Mouse (Mus musculus) 416B (cell line): ENCODE measurements around the gene Tmem115.

Experiments
- DNase-seq: peaks from one replicate; pipeline ENCODE4 v3.0.0; 2011; ENCODE audit warnings: low read depth

The Tmem115 gene

GRCm38 (mm10) chr9:107521711-107522399, 11.9 kb upstream of the Tmem115 start:
- no peak for DNase-seq

DNA sequence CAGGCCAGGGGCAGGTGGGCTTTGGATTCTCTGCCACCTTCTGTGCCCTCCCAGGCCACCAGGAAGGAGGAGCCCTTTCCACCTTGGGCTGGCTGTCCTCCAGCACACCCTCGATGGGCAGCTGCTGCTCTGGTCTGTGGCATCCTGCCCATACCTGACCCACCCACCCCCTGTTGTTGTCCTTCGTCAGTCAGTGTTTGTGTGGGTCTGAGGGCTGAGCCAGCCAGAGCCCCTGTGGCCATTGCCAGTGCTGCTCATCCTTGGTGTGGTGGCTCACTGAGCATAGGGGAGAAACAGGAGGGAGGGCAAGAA, 11.4 kb upstream of the Tmem115 start:
- no peak for DNase-seq

- no peak for DNase-seq
Observed at GRCm38 (mm10) chr9:107526198-107527026, 7.3 kb upstream of the Tmem115 start.

DNA sequence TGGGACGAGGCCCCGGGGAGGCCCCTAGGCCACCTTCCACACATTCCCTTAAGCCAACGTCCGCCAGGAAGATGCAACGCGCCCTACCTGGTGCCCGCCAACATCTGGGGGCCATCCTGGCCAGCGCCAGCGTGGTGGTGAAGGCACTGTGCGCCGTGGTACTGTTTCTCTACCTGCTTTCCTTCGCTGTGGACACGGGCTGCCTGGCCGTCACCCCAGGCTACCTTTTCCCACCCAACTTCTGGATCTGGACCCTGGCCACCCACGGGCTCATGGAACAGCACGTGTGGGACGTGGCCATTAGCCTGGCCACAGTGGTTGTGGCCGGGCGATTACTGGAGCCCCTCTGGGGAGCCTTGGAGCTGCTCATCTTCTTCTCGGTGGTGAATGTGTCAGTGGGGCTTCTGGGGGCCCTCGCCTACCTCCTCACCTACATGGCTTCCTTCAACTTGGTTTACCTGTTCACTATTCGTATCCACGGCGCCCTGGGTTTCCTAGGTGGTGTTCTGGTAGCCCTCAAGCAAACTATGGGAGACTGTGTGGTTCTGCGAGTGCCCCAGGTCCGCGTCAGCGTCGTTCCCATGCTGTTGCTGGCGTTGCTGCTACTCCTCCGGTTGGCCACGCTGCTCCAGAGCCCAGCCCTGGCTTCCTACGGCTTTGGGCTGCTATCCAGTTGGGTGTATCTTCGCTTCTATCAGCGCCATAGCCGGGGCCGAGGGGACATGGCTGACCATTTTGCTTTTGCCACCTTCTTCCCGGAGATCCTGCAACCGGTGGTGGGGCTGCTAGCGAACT, 860 bp downstream of the Tmem115 start:
- DNase-seq = peak; percentile 40

GRCm38 (mm10) chr9:107538231-107538630, 4.5 kb downstream of the Tmem115 start:
- no peak for DNase-seq

- DNase-seq = no peak
Observed at GRCm38 (mm10) chr9:107538711-107539110, 5.0 kb downstream of the Tmem115 start.

- DNase-seq = no peak
Observed at GRCm38 (mm10) chr9:107539940-107540339, 6.2 kb downstream of the Tmem115 start.

DNA sequence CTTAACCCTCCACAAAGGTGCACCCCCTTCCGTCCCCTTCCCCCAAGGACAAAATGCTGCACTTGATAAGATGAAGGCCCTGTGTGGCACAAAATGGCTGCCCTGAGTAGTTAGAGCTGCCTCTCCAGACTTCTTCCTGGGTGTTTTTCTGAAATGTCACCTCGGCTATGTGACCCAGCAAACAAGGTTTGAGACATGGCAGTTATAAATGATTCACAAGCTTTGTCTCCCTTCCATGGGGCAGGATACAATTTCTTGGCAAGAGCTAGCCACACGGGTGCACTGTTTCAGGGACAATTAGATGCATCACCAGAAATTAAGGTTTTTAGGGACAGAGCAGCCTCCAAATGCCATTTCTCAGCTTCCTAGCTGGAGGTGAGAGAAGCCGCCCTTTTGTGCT, 6.7 kb downstream of the Tmem115 start:
- no peak for DNase-seq

GRCm38 (mm10) chr9:107541005-107541404, 7.3 kb downstream of the Tmem115 start:
- DNase-seq = no peak

DNA sequence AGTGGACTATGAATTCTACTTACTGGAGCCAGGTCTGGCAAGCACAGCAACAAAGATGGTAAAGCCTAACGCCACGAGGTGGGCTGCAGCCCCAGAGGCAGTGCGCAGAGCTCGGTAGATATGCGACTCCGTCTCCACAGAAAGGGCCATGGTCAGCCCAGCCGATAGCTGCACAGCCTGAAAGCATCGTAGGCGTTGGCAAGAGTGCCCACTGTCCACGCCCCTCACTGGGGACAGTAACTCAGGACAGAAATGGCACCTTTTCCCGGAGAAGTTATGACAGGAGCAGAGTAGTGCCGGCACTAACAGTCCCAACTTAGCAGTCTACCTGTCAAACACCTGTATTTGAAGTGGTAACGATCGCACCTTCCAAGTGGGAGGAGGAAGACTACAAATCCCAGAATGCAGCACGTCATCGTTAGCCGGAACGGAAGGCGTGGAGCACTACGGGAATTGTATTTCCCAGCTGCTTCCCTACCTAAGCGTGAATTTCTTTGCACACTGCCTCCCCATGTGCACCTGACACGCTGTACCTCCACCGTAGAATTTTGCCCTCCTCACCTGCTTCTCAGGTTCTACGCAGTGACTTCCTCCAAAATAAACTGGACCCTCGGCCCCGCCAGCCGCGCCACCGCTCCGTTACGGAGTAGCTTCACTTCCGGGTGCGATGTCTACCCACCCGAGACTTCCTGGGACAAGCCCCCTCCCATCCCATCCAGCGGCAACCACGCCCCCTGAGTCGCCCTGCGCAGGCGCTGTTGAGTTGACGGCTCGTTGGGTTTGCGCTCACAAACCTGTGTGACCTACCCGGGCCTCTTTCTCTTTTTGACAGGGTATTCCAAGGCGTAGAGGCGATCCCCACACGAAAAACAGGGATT, 8.0 kb downstream of the Tmem115 start, which contains the start of the genes Cyb561d2 and Nprl2:
Cyb561d2 (minus strand) TSS at position 720 of the 878 bp plus-strand sequence.
Nprl2 (plus strand) TSS at position 753 of the 878 bp plus-strand sequence.
- peak; percentile 96 for DNase-seq

DNA sequence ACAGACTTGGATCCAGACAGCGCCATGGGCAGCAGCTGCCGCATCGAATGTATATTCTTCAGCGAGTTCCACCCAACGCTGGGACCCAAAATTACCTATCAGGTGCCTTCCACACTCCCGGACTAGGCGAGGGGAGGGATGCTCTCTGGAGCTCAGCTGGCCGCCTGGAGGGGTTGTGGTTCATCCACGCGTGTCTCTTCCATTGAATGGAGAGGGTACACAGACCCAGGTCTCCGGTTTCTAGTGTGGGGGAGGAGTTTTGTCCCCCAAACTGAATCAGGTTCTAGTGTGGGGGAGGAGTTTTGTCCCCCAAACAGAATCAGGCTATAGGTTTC, 8.6 kb downstream of the Tmem115 start:
- DNase-seq = no peak

- DNase-seq = no peak
Observed at GRCm38 (mm10) chr9:107542721-107543120, 9.0 kb downstream of the Tmem115 start.

GRCm38 (mm10) chr9:107543299-107543698, 9.6 kb downstream of the Tmem115 start:
- DNase-seq = no peak

- DNase-seq = no peak
Observed at GRCm38 (mm10) chr9:107544196-107544700, 10.5 kb downstream of the Tmem115 start.

DNA sequence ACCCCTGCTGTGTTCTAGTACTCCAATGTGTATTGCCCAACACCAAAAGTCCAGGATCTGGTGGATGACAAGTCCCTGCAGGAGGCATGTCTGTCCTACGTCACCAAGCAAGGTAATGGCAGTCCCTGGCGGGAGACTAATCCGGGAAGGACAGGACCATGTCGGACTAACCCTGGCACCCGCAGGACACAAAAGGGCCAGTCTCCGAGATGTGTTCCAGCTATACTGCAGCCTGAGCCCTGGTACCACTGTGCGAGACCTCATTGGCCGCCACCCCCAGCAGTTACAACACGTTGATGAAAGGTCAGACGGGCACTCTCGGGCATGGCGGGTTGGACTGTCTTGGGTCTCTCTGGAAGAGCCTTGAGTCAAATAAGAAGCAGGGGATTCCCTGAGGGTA, 11.0 kb downstream of the Tmem115 start:
- DNase-seq = no peak

DNA sequence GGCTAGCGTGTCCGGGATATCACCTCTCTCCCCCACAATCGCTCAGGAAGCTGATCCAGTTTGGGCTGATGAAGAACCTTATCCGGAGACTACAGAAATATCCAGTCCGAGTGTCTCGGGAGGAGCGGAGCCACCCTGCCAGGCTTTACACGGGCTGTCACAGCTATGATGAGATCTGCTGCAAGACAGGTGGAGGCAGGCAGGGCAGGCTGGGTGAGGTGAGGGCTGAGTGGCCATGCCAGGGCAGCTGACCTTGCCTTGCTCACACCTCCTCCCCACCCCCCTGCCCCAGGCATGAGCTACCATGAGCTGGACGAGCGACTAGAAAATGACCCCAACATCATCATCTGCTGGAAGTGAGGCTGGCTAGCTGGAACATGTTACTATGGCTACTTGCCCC, 11.5 kb downstream of the Tmem115 start:
- DNase-seq = no peak

DNA sequence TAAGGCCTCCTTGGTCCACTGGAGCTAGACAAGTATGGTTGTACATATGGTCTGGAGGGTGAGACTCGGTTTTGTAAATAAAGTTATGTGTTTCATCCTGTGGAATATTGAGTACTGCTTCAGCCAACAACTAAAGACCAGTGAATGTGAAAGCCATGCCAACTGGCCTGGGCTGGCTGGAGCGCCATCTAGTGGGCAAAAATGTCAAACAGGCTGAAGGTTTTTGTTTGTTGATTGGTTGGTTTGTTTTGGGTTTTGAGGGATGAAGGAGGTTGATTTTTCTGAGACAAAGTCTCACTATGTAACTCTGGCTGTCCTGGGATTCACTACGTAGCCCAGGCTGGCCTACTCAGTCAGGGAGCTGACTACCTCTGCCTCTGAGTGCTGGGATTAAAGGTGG, 11.9 kb downstream of the Tmem115 start:
- DNase-seq = peak; percentile 77

GRCm38 (mm10) chr9:107547026-107547425, 13.3 kb downstream of the Tmem115 start, which contains the start of gene Zmynd10:
Gene Zmynd10 (plus strand): TSS chr9:107547298.
- DNase-seq = no peak

- no peak for DNase-seq
Observed at GRCm38 (mm10) chr9:107547957-107548356, 14.2 kb downstream of the Tmem115 start.

DNA sequence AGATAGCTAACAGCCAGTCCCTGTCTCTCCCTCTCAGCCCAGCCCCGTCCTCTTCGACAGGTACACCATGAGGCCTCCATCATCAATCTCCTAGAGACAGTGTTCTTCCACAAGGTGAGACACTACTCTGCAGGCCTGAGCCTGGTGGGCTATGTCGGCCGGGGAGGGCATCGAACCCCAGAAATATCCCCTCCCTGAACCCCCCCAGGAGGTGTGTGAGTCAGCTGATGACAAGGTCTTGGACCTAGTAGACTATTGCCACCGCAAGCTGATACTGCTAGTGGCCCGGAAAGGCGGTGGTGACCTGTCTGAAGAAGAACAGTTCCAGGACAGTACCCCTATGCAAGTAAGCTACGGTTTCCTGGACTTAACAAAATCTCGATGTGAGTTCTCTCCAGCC, 15.1 kb downstream of the Tmem115 start:
- DNase-seq = no peak

- no peak for DNase-seq
Observed at GRCm38 (mm10) chr9:107549297-107550074, 15.7 kb downstream of the Tmem115 start.
